Mouse (Mus musculus): ENCODE measurements at regions not wholly inside any gene's neighbourhood (a gene's known extent, or its start where the extent isn't known, plus 50 kb on each side); places are given as distances from the start of the nearest gene placed in this dataset.

GRCm38 (mm10) chr17:45292883-45293282 is 140.7 kb downstream of the Cdc5l start:
- TF ChIP-seq FLI1 (IDR thresholded peaks at IDR 0.05; ENCODE audit: low read length) (no peak), GATA1 (IDR thresholded peaks at IDR 0.05; ENCODE audit: borderline replicate concordance, low read length) (no peak)

Measured in megakaryocyte, embryonic 14.5 days (primary cell).